Mouse (Mus musculus) erythroblast, embryonic 14.5 days (primary cell): ENCODE data around the gene Pde8a. TPM values are rescaled to one million over a fixed set of nuclear protein-coding genes. Genes with fewer than 3 reads are reported as not detected.

Source experiments
- H3K27me3 ChIP-seq: 2 replicates; pipeline ENCODE4 v1.6.1; 2012; ENCODE audit warnings: inconsistent platforms; ENCODE audit not compliant: control insufficient read depth
- H3K36me3 ChIP-seq: 2 replicates; pipeline ENCODE4 v1.6.1; 2012; ENCODE audit warnings: mild to moderate bottlenecking, inconsistent platforms; ENCODE audit not compliant: control insufficient read depth
- H3K4me1 ChIP-seq: 2 replicates; pipeline ENCODE4 v1.6.1; 2012; ENCODE audit warnings: inconsistent platforms; ENCODE audit not compliant: control insufficient read depth
- H3K4me3 ChIP-seq: replicated peaks from 2 replicates; pipeline ENCODE3; 2012; ENCODE audit warnings: moderate library complexity, mild to moderate bottlenecking, inconsistent platforms
- H3K9me3 ChIP-seq: 2 replicates; pipeline ENCODE4 v1.6.1; 2012; ENCODE audit warnings: low read length, inconsistent platforms, mixed read lengths; ENCODE audit not compliant: control insufficient read depth
- GATA1 ChIP-seq: IDR thresholded peaks from 2 replicates; pipeline ENCODE4 v1.6.1; 2012; ENCODE audit warnings: low read length, inconsistent platforms, mixed read lengths
- TAL1 ChIP-seq: IDR thresholded peaks from 3 replicates; pipeline ENCODE4 v1.6.1; 2012; ENCODE audit warnings: low read length, inconsistent platforms, mixed read lengths
- polyA plus RNA-seq: library from polyadenylated mRNA; stranded (reverse); fragments of >175 nt; gene quantifications from 2 replicates; pipeline ENCODE4 v1.2.3, GENCODE M21; 2012

Pde8a gene
- polyA plus RNA-seq, 1 experiment = not detected

GRCm38 (mm10) chr7:81250601-81251000 is 37.2 kb downstream of the Pde8a start:
- H3K4me3 ChIP-seq = no peak overlapping the region
- no peaks in the 10 kb centered on the region for H3K9me3 ChIP-seq
- no peaks in the 10 kb centered on the region for H3K4me1 ChIP-seq
- TF ChIP-seq GATA1 (no peak), TAL1 (no peak)
- H3K36me3 ChIP-seq = no peaks in the 10 kb centered on the region
- no peaks in the 10 kb centered on the region for H3K27me3 ChIP-seq

GRCm38 (mm10) chr7:81251521-81251920 is 38.1 kb downstream of the Pde8a start:
- no peaks in the 10 kb centered on the region for H3K27me3 ChIP-seq
- H3K4me1 ChIP-seq = no peaks in the 10 kb centered on the region
- no peaks in the 10 kb centered on the region for H3K36me3 ChIP-seq
- H3K9me3 ChIP-seq = no peaks in the 10 kb centered on the region
- no peak overlapping the region for H3K4me3 ChIP-seq
- TF ChIP-seq TAL1 (no peak), GATA1 (no peak)

GRCm38 (mm10) chr7:81253317-81253716 is 39.9 kb downstream of the Pde8a start:
- no peaks in the 10 kb centered on the region for H3K27me3 ChIP-seq
- no peak overlapping the region for H3K4me3 ChIP-seq
- no peak for TF ChIP-seq TAL1
- TF ChIP-seq GATA1 = no peak
- H3K9me3 ChIP-seq = no peaks in the 10 kb centered on the region
- H3K4me1 ChIP-seq = no peaks in the 10 kb centered on the region
- H3K36me3 ChIP-seq = no peaks in the 10 kb centered on the region

- Histone ChIP-seq H3K4me1 (no peaks in the 10 kb centered on the region), H3K36me3 (no peaks in the 10 kb centered on the region), H3K9me3 (no peaks in the 10 kb centered on the region), H3K4me3 (no peak overlapping the region), H3K27me3 (no peaks in the 10 kb centered on the region)
- TF ChIP-seq TAL1 (no peak), GATA1 (no peak)
Observed at GRCm38 (mm10) chr7:81254579-81254978, 41.2 kb downstream of the Pde8a start.

- Histone ChIP-seq H3K27me3 (no peaks in the 10 kb centered on the region), H3K4me1 (no peaks in the 10 kb centered on the region), H3K9me3 (no peaks in the 10 kb centered on the region), H3K36me3 (no peaks in the 10 kb centered on the region), H3K4me3 (no peak overlapping the region)
- no peak for TF ChIP-seq GATA1
- TF ChIP-seq TAL1 = no peak
Observed at GRCm38 (mm10) chr7:81255456-81255855, 42.1 kb downstream of the Pde8a start.

GRCm38 (mm10) chr7:81256773-81257172 is 43.4 kb downstream of the Pde8a start:
- Histone ChIP-seq H3K36me3 (no peaks in the 10 kb centered on the region), H3K27me3 (no peaks in the 10 kb centered on the region), H3K9me3 (no peaks in the 10 kb centered on the region), H3K4me3 (no peak overlapping the region), H3K4me1 (no peaks in the 10 kb centered on the region)
- TF ChIP-seq TAL1 (no peak), GATA1 (no peak)

- Histone ChIP-seq H3K9me3 (no peaks in the 10 kb centered on the region), H3K4me3 (no peak overlapping the region), H3K36me3 (no peaks in the 10 kb centered on the region), H3K4me1 (no peaks in the 10 kb centered on the region), H3K27me3 (no peaks in the 10 kb centered on the region)
- TF ChIP-seq TAL1 (no peak), GATA1 (no peak)
Observed at GRCm38 (mm10) chr7:81261548-81261947, 48.2 kb downstream of the Pde8a start.

- no peak for TF ChIP-seq GATA1
- no peak for TF ChIP-seq TAL1
- H3K9me3 ChIP-seq = no peaks in the 10 kb centered on the region
- H3K36me3 ChIP-seq = no peaks in the 10 kb centered on the region
- H3K27me3 ChIP-seq = no peaks in the 10 kb centered on the region
- no peaks in the 10 kb centered on the region for H3K4me1 ChIP-seq
- H3K4me3 ChIP-seq = no peak overlapping the region
Observed at GRCm38 (mm10) chr7:81272908-81273307, 59.5 kb downstream of the Pde8a start.

GRCm38 (mm10) chr7:81278966-81279365 is 65.6 kb downstream of the Pde8a start:
- H3K9me3 ChIP-seq = no peaks in the 10 kb centered on the region
- H3K36me3 ChIP-seq = no peaks in the 10 kb centered on the region
- H3K4me1 ChIP-seq = no peaks in the 10 kb centered on the region
- no peak overlapping the region for H3K4me3 ChIP-seq
- no peak for TF ChIP-seq TAL1
- TF ChIP-seq GATA1 = no peak
- H3K27me3 ChIP-seq = no peaks in the 10 kb centered on the region

GRCm38 (mm10) chr7:81281240-81281639 is 67.8 kb downstream of the Pde8a start:
- H3K36me3 ChIP-seq = no peaks in the 10 kb centered on the region
- no peak overlapping the region for H3K4me3 ChIP-seq
- H3K27me3 ChIP-seq = no peaks in the 10 kb centered on the region
- no peaks in the 10 kb centered on the region for H3K9me3 ChIP-seq
- TF ChIP-seq TAL1 (no peak), GATA1 (no peak)
- no peaks in the 10 kb centered on the region for H3K4me1 ChIP-seq
